Mouse (Mus musculus) spleen, postnatal 36 days (tissue): ENCODE results near the gene Scgb1b7.
"Not testable (repeated sequence)": the region's sequence is repeated elsewhere in the genome, so short reads cannot be mapped to it uniquely, and the experiment has no call there.

ENCODE experiments used
- DNase-seq, 2 experiments: peaks; one replicate each; pipeline ENCODE4 v3.0.0; 2022; ENCODE audit warnings: low spot score in 2 of 2, mixed read lengths in 1 of 2

Scgb1b7 gene

GRCm38 (mm10) chr7:31712365-31712764 is at the start of gene Scgb1b7:
Scgb1b7 (plus strand) TSS chr7:31712665.
- not testable (repeated sequence) for DNase-seq

GRCm38 (mm10) chr7:31705657-31706056 is 6.8 kb upstream of the Scgb1b7 start, which contains the start of gene Scgb2b7:
Scgb2b7 (minus strand) TSS chr7:31705757.
- DNase-seq, result not testable (repeated sequence)
